Mouse (Mus musculus) small intestine, adult 2 months (tissue): ENCODE results near the gene Muc13. TPM values are rescaled to one million over a fixed set of nuclear protein-coding genes. Genes with fewer than 3 reads are reported as not detected.

Source experiments
- H3K27ac ChIP-seq: fragments of 200-500 bp; 2 replicates; pipeline ENCODE4 v1.5.1; 2012; ENCODE audit warnings: low read depth, low read length, control low read depth, inconsistent platforms; ENCODE audit not compliant: insufficient read depth
- H3K27me3 ChIP-seq: fragments of 200-500 bp; 2 replicates; pipeline ENCODE4 v1.6.1; 2012; ENCODE audit warnings: mild to moderate bottlenecking, moderate library complexity, low read length, inconsistent platforms; ENCODE audit not compliant: control insufficient read depth, insufficient read depth
- H3K36me3 ChIP-seq: fragments of 200-500 bp; 2 replicates; pipeline ENCODE4 v1.6.1; 2012; ENCODE audit warnings: mild to moderate bottlenecking, low read length, control low read depth, inconsistent platforms; ENCODE audit not compliant: control insufficient read depth, insufficient read depth
- H3K4me1 ChIP-seq: fragments of 200-500 bp; 2 replicates; pipeline ENCODE4 v1.6.1; 2012; ENCODE audit warnings: low read length, inconsistent platforms, mixed read lengths; ENCODE audit not compliant: control insufficient read depth, insufficient read depth, insufficient read length
- H3K4me3 ChIP-seq: fragments of 200-500 bp; 2 replicates; pipeline ENCODE4 v1.5.1; 2012; ENCODE audit warnings: low read depth, mild to moderate bottlenecking, control low read depth, inconsistent platforms, low read length, moderate library complexity
- CTCF ChIP-seq: fragments of 200-500 bp; IDR thresholded peaks from 2 replicates; pipeline ENCODE4 v1.5.1; 2012; ENCODE audit warnings: low read depth, mild to moderate bottlenecking, control low read depth, inconsistent platforms, low read length, moderate library complexity, mixed read lengths; ENCODE audit not compliant: insufficient replicate concordance, insufficient read length; ENCODE audit errors: extremely low read depth
- POLR2A ChIP-seq: fragments of 200-500 bp; IDR thresholded peaks from 2 replicates; pipeline ENCODE4 v1.6.1; 2012; ENCODE audit warnings: low read depth, mild to moderate bottlenecking, control low read depth, inconsistent platforms, low read length, moderate library complexity
- WGBS: fragments of 180-500 bp; shearing (Covaris S2); methylation state at CpG from one replicate; pipeline ENCODE4 v1.1.7; 2018; 5-methylcytosine and 5-hydroxymethylcytosine counted together
- polyA plus RNA-seq: library from polyadenylated mRNA; depleted of rRNA; stranded (reverse); fragments of >200 nt; gene quantifications from 2 replicates; pipeline ENCODE4 v1.2.3, GENCODE M21; 2012; rRNA removed

Muc13 gene
- polyA plus RNA-seq, 1 experiment: 2,067 TPM

GRCm38 (mm10) chr16:33853271-33853670 lies 59.4 kb downstream of the Muc13 start:
- no peak overlapping the region for H3K4me3 ChIP-seq
- H3K36me3 ChIP-seq: no peaks in the 10 kb centered on the region
- H3K4me1 ChIP-seq: no peaks in the 10 kb centered on the region
- no peak for TF ChIP-seq POLR2A
- TF ChIP-seq CTCF: no peak
- H3K27me3 ChIP-seq: no peaks in the 10 kb centered on the region
- H3K27ac ChIP-seq: no peak overlapping the region

DNA sequence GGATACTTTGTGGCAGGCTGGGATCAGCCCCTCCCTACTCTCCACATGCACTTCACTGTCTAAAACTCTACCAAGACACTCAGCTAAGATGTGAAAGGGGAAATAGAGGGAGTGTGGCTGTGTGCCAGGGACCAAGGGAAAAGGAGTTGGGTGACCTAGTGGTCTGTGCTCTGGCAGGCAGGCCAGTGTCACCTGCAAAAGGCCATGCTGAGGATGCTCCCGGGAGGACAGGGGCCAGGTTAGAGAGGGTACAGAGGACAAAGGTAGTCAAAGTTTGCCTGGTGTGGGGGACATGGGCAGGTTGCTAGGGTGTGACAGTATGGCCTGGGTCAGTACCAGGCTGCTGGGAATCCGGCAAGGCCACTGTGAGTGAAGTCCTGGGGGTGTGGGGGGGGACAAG lies 64.9 kb downstream of the Muc13 start:
- no peak overlapping the region for H3K4me3 ChIP-seq
- WGBS: 75% methylated on average over 2 of the region's 2 CpGs
- no peak overlapping the region for H3K27ac ChIP-seq
- H3K27me3 ChIP-seq: no peaks in the 10 kb centered on the region
- no peak for TF ChIP-seq CTCF
- TF ChIP-seq POLR2A: no peak
- no peaks in the 10 kb centered on the region for H3K36me3 ChIP-seq
- H3K4me1 ChIP-seq: peaks cover 3% of the 10 kb centered on the region; the same call in 1 of the 2 replicates

GRCm38 (mm10) chr16:33859380-33859779 lies 65.5 kb downstream of the Muc13 start:
- Histone ChIP-seq H3K27ac (no peak overlapping the region), H3K27me3 (no peaks in the 10 kb centered on the region), H3K36me3 (no peaks in the 10 kb centered on the region), H3K4me3 (no peak overlapping the region), H3K4me1 (peaks cover 6% of the 10 kb centered on the region; the same call in 1 of the 2 replicates)
- TF ChIP-seq CTCF (no peak), POLR2A (no peak)
- WGBS: 71% methylated on average over 5 of the region's 5 CpGs

GRCm38 (mm10) chr16:33859988-33860700 lies 66.3 kb downstream of the Muc13 start:
- H3K36me3 ChIP-seq: no peaks in the 10 kb centered on the region
- no peak overlapping the region for H3K27ac ChIP-seq
- TF ChIP-seq CTCF (peak; percentile 17; the same call in 1 of the 2 replicates), POLR2A (no peak)
- 52% methylated on average over 14 of the region's 14 CpGs for WGBS
- H3K4me1 ChIP-seq: peaks cover 6% of the 10 kb centered on the region; the same call in 1 of the 2 replicates
- H3K4me3 ChIP-seq: no peak overlapping the region
- H3K27me3 ChIP-seq: no peaks in the 10 kb centered on the region

GRCm38 (mm10) chr16:33862406-33862805 lies 68.6 kb downstream of the Muc13 start:
- H3K36me3 ChIP-seq: no peaks in the 10 kb centered on the region
- H3K4me3 ChIP-seq: no peak overlapping the region
- TF ChIP-seq CTCF (no peak), POLR2A (no peak)
- H3K4me1 ChIP-seq: peaks cover 6% of the 10 kb centered on the region; the same call in 1 of the 2 replicates
- H3K27ac ChIP-seq: no peak overlapping the region
- no peaks in the 10 kb centered on the region for H3K27me3 ChIP-seq
- 80% methylated on average over 4 of the region's 4 CpGs for WGBS

DNA sequence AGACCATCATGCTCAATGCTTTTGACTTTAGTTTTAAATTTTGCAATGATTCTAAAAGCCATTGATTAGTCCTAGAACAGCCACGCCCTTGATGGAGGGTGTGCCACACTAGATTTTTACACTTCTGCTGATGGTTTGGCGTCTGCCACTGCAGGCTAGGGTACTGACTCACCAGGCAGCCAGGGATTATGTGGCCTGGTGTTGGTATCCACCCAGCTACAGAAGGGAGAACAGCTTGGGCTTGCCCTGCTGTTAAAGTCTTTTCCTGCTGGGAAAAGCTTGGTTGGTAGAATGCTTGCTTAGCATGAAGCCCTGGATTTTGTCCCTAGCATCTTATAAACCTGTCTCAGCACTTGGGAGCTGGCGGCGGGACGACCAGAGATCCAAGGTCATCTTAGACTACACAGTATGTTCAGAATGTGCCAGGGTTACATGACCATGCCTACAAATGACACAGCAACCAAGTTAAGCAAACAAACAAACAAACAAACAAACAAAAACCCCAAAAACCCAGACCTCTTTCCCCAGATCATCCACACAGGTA lies 69.4 kb downstream of the Muc13 start:
- TF ChIP-seq CTCF (no peak), POLR2A (no peak)
- no peak overlapping the region for H3K4me3 ChIP-seq
- H3K27ac ChIP-seq: peak overlapping the region; percentile 45; the same call in 1 of the 2 replicates
- H3K4me1 ChIP-seq: peaks cover 6% of the 10 kb centered on the region; the same call in 1 of the 2 replicates
- no peaks in the 10 kb centered on the region for H3K36me3 ChIP-seq
- H3K27me3 ChIP-seq: no peaks in the 10 kb centered on the region
- 60% methylated on average over 5 of the region's 5 CpGs for WGBS

Other genes with a start within 250 kb of the Muc13 start
- gene Heg1, start 109.7 kb upstream of the Muc13 start, polyA plus RNA-seq: 10.0 and 12.0 TPM in 2 replicates
- gene Itgb5, start 35.6 kb downstream of the Muc13 start, polyA plus RNA-seq: 36.3 and 80.3 TPM in 2 replicates
- gene Umps, start 173.0 kb downstream of the Muc13 start, polyA plus RNA-seq: 1.7 and 2.4 TPM in 2 replicates